ENCODE assay signal across 8 mouse cellular contexts in the genomic region with DNA sequence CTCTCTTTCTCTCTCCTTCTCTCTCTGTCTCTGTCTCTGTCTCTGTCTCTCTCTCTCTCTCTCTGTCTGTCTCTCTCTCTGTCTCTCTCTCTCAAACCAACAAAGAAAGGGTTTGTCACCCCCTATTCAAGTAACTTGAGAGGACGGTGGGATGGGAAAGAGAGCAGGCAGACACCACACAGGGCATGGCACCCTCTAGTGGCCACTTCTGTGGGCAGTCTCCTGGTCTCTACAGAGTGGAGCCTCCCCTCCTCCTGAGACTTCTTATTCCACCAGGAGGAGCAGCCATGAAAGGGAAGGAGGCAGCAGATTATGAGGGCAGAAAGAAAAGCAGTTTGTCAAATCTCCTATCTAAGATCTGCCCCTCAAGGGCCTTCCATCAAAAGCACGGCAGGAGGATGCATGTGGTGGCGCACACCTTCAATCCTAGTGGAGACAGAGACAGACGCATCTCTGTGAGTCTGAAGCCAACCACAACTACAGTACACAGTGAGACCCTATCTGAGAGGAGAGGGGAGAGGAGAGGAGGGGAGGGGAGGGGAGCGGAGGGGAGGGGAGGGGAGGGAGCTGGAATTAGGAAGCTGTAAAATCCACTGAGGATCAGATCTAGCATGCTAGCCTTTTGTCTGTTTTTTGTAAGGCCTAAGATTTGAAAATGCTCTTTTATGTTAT.
DNase-seq lines count a peak whose midpoint lies in the region; ATAC-seq and TF ChIP-seq lines count a peak whose summit lies in the region.

No protein-coding gene starts in this region.

- no peaks in the 10 kb centered on the region for H3K4me1 ChIP-seq in forebrain, postnatal 0 days (ENCODE audit: insufficient read depth)
- peaks cover 45% of the 10 kb centered on the region for H3K4me1 ChIP-seq in hindbrain, embryonic 15.5 days (replicated peaks)

- TF ChIP-seq CTCF in forebrain, postnatal 0 days (IDR thresholded peaks at IDR 0.05; ENCODE audit: low read depth): peak; percentile 83

- ATAC-seq in CD4-positive, CD25-positive, alpha-beta regulatory T cell, adult 4 months: no peak
- peak; percentile 74 for ATAC-seq in forebrain, postnatal 0 days
- ATAC-seq in hindbrain, embryonic 15.5 days (ENCODE audit: low FRiP score, low read depth): 0 out of 2 replicates have a peak, but pooled peaks have one; percentile 55
- ATAC-seq in megakaryocyte-erythroid progenitor cell, adult 5-6 weeks (replicated peaks; ENCODE audit: low FRiP score, low TSS enrichment, poor library complexity, severe bottlenecking): peak; percentile 69; the same call in 1 of the 2 replicates

- H3K4me2 ChIP-seq in forebrain, postnatal 0 days (ENCODE audit: low read depth): no peak overlapping the region
- no peak overlapping the region for H3K4me2 ChIP-seq in hindbrain, embryonic 15.5 days

- peak; percentile 68 for DNase-seq in CD4-positive, CD25-positive, alpha-beta regulatory T cell, adult 2 months (ENCODE audit: low read depth, low spot score)
- DNase-seq in cerebellum, adult 8-10 months: peak; percentile 54
- peak; percentile 79 for DNase-seq in forebrain, postnatal 0 days
- peak; percentile 61 to 70 for DNase-seq in left cerebral cortex, adult 18-20 months (ENCODE audit: low spot score in 2 of 2)
- peak; percentile 80 for DNase-seq in right cerebral cortex, postnatal 14 days

- no peak overlapping the region for H3K4me3 ChIP-seq in forebrain, postnatal 0 days (ENCODE audit: low read depth, low read length)
- H3K4me3 ChIP-seq in hindbrain, embryonic 15.5 days: no peak overlapping the region

- no peak overlapping the region for H3K9ac ChIP-seq in forebrain, postnatal 0 days
- H3K9ac ChIP-seq in hindbrain, embryonic 15.5 days: no peak overlapping the region

- H3K36me3 ChIP-seq in forebrain, postnatal 0 days (ENCODE audit: insufficient read depth): no peaks in the 10 kb centered on the region
- no peaks in the 10 kb centered on the region for H3K36me3 ChIP-seq in hindbrain, embryonic 15.5 days

- H3K27me3 ChIP-seq in forebrain, postnatal 0 days (ENCODE audit: insufficient read depth, low read length): no peaks in the 10 kb centered on the region
- no peaks in the 10 kb centered on the region for H3K27me3 ChIP-seq in hindbrain, embryonic 15.5 days

- H3K9me3 ChIP-seq in forebrain, postnatal 0 days (ENCODE audit: low read length): no peaks in the 10 kb centered on the region
- H3K9me3 ChIP-seq in hindbrain, embryonic 15.5 days: no peaks in the 10 kb centered on the region

- WGBS in forebrain, postnatal 0 days: 36% methylated on average over 4 of the region's 5 CpGs
- WGBS in hindbrain, embryonic 15.5 days: 14% methylated on average over 4 of the region's 5 CpGs

- H3K27ac ChIP-seq in forebrain, postnatal 0 days (ENCODE audit: low read depth, low read length): no peak overlapping the region
- peak overlapping the region; percentile 70; the same call in 1 of the 2 replicates for H3K27ac ChIP-seq in hindbrain, embryonic 15.5 days (replicated peaks)
